Mouse (Mus musculus) cortical plate, adult 2 months (tissue): ENCODE results near the gene Spred2. TPM values are rescaled to one million over a fixed set of nuclear protein-coding genes. Genes with fewer than 3 reads are reported as not detected.

Experiments used
- H3K27ac ChIP-seq: fragments of 200-500 bp; 2 replicates; pipeline ENCODE4 v1.5.1; 2012; ENCODE audit warnings: low read length, control low read depth, inconsistent platforms; ENCODE audit not compliant: insufficient read depth
- H3K4me1 ChIP-seq: fragments of 200-500 bp; 2 replicates; pipeline ENCODE4 v1.6.1; 2011; ENCODE audit warnings: low read length; ENCODE audit not compliant: control insufficient read depth, insufficient read depth
- H3K4me3 ChIP-seq: fragments of 200-500 bp; 2 replicates; pipeline ENCODE4 v1.5.1; 2011; ENCODE audit warnings: mild to moderate bottlenecking, low read length, control low read depth; ENCODE audit not compliant: insufficient read depth
- CTCF ChIP-seq: fragments of 200-500 bp; IDR thresholded peaks from 2 replicates; pipeline ENCODE4 v1.5.1; 2011; ENCODE audit warnings: mild to moderate bottlenecking, control low read depth, low read length; ENCODE audit not compliant: insufficient read depth; ENCODE audit errors: extremely low read depth
- POLR2A ChIP-seq: fragments of 200-500 bp; IDR thresholded peaks from 2 replicates; pipeline ENCODE4 v1.6.1; 2011; ENCODE audit warnings: mild to moderate bottlenecking, low read length, control low read depth; ENCODE audit not compliant: insufficient read depth; ENCODE audit errors: extremely low read depth
- polyA plus RNA-seq: library from polyadenylated mRNA; depleted of rRNA; stranded (reverse); fragments of >200 nt; gene quantifications from 2 replicates; pipeline ENCODE4 v1.2.3, GENCODE M21; 2012

The Spred2 gene
- polyA plus RNA-seq, 1 experiment, result 42.0 TPM

DNA sequence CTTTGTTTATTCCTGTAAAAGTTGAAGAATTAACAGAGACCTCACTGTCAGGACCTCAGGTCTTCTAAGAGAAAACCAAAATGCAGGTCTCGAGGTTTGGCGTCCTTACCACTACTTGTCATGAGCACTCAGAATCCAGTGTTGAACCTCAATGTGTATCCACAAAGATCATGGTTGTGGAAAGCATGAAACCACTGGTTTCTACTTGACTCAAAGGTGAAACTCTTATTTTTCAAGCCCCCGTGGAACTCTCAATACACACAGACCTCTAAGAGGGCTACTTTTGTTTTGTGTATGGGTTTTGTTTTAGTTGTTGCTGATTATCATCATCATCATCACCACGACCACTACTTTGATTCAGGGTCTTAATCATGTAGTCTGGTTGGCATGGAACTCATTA lies 2.0 kb upstream of the Spred2 start:
- no peak overlapping the region for H3K27ac ChIP-seq
- H3K4me1 ChIP-seq, result peaks cover 1% of the 10 kb centered on the region; the same call in 1 of the 2 replicates
- TF ChIP-seq POLR2A, result no peak
- no peak for TF ChIP-seq CTCF
- H3K4me3 ChIP-seq, result no peak overlapping the region

DNA sequence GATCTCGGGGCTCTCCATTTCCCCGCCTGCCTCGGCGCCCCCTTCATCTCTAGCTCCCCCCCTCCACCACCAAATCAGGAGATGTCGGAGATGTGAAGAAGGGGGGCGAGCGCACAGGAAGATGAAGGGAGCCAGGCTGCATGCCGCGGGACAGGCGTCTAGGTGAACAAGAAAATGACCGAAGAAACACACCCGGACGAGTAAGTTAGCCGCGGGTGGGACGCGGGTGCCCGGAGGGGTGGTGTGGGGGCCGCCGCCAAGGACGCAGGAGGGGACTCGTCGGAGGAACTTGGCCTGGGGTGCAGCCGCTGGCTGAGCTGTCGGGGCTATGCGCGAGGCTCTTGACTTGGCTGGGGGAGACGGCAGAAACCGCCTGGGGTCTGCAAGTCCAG lies 578 bp downstream of the Spred2 start:
- H3K27ac ChIP-seq, result peak overlapping the region; percentile 98
- TF ChIP-seq CTCF (no peak), POLR2A (no peak)
- peaks cover 8% of the 10 kb centered on the region; the same call in 1 of the 2 replicates for H3K4me1 ChIP-seq
- H3K4me3 ChIP-seq, result peak overlapping the region; percentile 49

DNA sequence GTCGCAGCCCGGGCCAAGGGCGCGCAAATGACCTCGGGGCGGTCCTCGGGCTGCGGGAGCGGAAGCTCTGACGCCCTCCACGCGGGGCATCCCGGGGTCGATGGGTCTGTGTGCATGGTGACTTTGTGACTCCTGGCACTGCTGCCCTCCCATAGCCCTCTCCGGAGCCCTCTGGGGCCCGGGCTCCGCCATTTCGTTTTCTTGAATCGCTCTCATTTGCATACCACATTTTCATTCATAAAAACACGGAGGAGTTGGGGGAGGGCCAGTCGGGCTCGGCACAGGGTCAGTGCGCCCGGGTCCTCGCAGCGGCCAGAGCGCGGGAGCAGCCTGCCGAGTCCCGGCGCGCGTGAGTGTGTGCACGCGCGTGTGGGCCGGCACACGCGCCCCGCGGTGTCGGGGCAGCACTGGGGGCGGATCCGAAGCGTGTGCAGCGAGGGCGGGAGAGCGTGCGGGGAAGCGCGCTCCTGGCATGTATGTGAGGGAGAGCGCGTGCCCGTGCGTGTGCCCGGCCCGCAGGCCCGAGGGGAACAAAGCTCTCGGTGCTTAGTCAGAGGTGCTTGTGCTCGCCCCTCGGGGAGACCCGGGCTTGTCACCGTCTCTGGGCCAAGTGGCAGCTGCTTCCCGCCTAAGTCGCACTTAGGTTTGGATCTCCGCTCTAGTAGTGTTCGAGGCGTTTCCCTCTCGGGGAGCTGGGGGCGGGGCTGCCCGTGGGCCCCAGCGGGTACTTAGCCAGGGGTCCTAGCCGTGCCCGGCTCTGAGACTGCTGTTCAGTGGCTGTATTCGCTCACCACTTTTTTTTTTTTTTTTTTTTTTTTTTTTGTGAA lies 1.2 kb downstream of the Spred2 start:
- H3K4me3 ChIP-seq, result peak overlapping the region; percentile 49
- H3K27ac ChIP-seq, result peak overlapping the region; percentile 98
- H3K4me1 ChIP-seq, result peaks cover 10% of the 10 kb centered on the region
- 0 out of 2 replicates have a peak, but pooled peaks have one; percentile 10 for TF ChIP-seq POLR2A
- TF ChIP-seq CTCF, result no peak

DNA sequence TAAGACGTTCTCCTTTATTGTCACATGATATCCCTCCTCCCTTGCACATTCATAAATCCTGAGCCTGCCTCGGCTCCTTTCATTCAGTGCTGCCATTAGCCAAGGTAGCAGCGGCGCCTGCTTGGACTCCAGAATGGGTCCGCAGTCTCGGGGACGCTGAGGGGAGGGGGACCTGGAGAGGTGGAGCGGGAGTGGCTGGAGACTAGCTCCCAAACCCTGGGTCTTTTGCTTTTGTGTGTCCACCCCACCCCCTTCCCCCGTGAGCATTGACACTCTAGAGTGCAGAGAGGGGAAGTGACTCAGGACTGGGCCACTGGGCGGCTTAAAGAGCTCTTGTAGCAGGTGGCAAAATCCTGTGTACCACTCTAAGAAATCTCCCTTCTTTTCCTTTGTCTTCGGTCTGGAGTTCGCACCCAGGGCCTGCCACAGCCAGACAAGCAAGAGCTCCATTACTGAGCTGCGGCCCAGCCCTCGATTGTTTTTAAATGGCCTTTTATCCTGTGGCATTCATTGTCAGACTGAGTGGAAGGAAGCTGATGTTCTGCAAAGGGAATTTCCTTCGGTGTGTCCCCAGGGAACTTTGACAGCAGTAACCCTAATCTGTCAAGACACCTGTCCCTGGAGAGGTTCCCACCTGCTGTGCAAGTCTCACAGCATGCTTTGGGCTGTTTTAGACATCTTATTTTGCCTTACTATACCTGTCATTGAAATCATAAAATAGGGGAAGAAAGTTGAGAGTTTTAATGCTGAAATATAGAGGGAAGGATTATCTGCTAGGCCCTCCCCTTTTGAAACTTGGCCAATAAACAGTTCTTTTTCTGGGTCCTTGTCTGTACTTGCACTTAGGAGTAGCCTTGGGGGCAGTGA lies 2.0 kb downstream of the Spred2 start:
- TF ChIP-seq POLR2A (peak; percentile 54; the same call in 1 of the 2 replicates), CTCF (no peak)
- Histone ChIP-seq H3K27ac (peak overlapping the region; percentile 74), H3K4me1 (peaks cover 11% of the 10 kb centered on the region), H3K4me3 (peak overlapping the region; percentile 49)

DNA sequence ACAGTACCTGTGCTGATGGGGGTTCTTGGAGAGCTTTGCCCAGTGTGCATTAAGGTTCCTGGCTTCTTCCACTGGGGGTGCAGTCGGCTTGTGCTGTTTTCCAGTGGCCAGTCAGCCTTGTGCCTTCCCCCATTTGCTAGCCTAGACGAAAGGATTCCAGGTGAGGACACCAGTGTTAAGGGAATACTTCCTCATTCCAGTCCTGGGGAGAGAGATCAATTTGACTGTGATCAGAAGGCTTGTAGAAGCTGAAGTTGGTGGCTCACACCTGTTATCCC lies 2.6 kb downstream of the Spred2 start:
- TF ChIP-seq CTCF, result no peak
- no peak for TF ChIP-seq POLR2A
- Histone ChIP-seq H3K27ac (no peak overlapping the region), H3K4me1 (peaks cover 11% of the 10 kb centered on the region), H3K4me3 (no peak overlapping the region; the same call in 1 of the 2 replicates)

DNA sequence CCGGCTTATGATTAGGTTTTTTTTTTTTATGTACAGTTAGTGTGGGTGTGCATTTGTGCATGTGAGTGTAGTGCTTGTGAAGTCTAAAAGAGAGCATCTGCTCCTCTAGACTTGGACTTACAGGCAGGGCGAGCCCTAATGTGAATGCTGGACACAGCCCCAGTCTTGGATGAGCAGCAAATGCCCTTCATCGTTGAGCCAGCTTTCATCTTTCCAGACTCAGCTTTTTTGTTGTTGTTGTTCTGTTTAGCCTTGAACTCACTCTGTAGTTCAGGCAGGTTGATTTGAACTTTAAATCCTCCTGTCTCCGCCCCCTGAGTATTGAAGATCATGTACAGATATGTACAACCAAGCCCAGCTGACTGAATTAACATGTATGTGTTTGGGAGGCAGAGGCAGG lies 4.5 kb downstream of the Spred2 start:
- no peak for TF ChIP-seq CTCF
- no peak overlapping the region for H3K27ac ChIP-seq

DNA sequence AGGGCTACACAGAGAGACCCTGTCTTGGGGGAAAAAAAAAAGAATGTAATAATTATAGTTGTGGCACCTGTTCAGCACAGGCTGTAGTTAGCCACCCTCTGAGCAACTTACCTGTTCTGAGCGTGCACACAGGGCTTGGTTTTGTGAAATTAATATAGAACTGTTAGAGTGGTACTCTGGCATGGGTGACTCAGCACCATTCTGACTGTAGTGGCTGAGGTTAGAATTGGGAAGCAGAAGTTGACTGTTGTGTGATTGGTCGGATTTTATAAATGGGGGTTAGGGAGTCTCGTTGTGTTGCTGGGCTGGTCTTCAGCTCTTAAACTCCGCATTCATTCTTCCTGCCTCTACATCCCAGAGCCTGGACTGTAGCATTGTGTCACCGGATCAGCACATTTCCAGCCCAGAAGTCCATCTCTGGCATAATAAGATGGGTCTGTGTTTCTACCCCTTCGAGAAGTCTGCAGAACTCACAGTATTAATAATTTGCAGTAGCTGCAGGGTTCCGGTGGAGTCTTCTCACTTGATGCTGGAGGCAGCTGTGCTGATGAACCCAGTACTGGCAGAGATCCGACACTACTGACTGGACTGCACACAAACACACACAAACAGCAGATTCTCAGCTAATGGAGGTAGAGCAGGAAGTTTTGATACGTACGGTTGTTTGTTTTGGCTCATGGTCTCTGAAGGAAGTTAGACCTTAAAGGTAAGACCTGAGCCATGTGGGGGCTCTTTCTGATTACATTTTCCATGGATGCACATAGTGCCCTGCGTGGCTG lies 5.1 kb downstream of the Spred2 start:
- TF ChIP-seq CTCF (no peak), POLR2A (no peak)
- Histone ChIP-seq H3K4me3 (no peak overlapping the region), H3K27ac (no peak overlapping the region), H3K4me1 (peaks cover 11% of the 10 kb centered on the region)

More for the DNA sequence above, 4.5 kb downstream of the Spred2 start:
- Histone ChIP-seq H3K4me1 (peaks cover 11% of the 10 kb centered on the region), H3K4me3 (no peak overlapping the region)

DNA sequence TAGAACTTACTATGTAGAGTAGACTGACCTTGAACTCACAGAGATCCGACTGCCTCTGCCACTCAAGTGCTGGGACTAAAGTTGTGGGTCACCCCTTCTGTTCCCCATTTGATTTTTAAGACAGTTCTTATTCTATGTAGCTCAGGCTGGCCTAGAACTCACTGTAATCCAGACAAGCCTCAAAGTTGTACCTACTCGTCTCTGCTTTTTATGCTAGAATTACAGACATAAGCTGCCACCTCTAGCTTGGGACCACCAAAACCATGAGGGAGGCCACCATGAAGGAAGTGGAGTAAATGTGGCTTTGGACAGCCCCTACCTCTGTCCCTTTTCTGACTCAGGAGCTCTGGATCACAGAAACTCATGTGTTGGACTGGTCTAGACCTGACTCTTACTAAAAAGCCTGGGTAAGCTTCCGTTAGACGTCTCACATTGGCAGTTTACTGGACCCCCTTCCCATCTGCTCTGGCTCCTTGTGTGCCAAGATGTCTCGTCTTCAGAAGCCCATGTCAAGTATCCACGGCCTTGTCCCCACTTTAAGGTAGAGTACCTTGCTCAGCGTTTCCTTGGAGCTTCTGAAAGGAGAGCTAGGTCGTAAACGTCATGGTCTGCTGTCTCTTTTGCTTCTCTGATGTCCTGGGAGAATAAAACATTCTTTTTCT lies 7.5 kb downstream of the Spred2 start:
- no peak overlapping the region for H3K4me3 ChIP-seq
- no peak overlapping the region for H3K27ac ChIP-seq
- no peak for TF ChIP-seq POLR2A
- no peak for TF ChIP-seq CTCF
- peaks cover 11% of the 10 kb centered on the region for H3K4me1 ChIP-seq

DNA sequence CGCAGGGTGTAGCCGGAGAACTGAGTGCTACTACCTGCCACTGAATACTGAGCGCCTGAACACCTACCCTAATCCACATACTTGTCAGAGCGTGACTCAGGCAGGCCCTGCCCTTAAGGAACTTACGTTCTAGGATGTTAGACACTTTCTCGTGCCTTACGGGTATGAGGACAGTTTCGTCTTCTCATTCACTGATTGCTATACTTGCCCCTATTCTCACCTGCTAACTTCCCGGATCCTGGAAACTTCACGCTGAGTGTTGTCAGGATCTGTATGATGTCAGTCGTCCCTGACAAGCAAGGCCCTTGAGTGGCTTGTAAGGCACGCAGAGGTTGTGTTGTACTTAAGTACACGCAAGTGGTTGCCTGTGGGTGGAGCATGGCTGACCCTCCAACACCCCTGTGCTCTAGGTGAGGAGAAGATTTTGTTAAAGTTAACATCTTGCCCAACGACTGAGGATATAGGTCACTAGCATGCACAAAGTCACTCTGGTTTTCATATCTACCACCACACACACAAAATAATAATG lies 8.9 kb downstream of the Spred2 start:
- peaks cover 10% of the 10 kb centered on the region for H3K4me1 ChIP-seq
- TF ChIP-seq CTCF, result no peak
- no peak overlapping the region for H3K27ac ChIP-seq
- no peak overlapping the region for H3K4me3 ChIP-seq
